Mouse (Mus musculus) bone marrow macrophage, adult 2 months (primary cell): Measurements from ENCODE around the gene Kcng4.

ENCODE experiments used
- CTCF ChIP-seq: IDR thresholded peaks from 2 replicates; pipeline ENCODE4 v1.5.1; 2012; ENCODE audit warnings: low read depth, mild to moderate bottlenecking, low read length, moderate library complexity
- POLR2A ChIP-seq: IDR thresholded peaks from 2 replicates; pipeline ENCODE4 v1.6.1; 2012; ENCODE audit warnings: mild to moderate bottlenecking, low read depth, low read length, borderline replicate concordance

- TF ChIP-seq CTCF (no peak), POLR2A (no peak)
These were observed 1.9 kb upstream of the Kcng4 start for GRCm38 (mm10) chr8:119637381-119637780.
